Mouse (Mus musculus): ENCODE measurements at regions not wholly inside any gene's neighbourhood (a gene's known extent, or its start where the extent isn't known, plus 50 kb on each side); places are given as distances from the start of the nearest gene placed in this dataset.
A peak's percentile ranks its signal among the peaks of the same experiment; 100 is the strongest.

DNA sequence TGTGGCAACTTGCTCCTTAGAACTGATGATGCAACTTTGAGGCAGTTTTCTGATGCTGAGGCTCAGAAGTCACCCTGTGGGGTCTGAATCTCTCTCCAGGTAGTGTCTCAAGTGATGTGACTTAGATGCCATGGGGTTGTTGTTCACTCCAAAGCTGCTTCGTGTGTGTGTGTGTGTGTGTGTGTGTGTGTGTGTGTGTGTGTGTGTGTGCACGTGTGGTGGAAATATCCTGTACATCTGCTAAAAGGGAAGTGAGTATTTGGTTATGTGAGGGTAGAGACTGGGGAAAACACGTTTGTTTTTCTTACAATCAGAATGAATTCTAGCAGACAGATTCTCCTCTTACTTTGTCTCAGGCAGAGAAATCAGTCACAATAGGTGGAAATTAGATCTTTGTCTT, 276.5 kb downstream of the Insc start:
- no peak for ATAC-seq (ENCODE audit: low FRiP score)
- Histone ChIP-seq H3K4me3 (replicated peaks) (no peak overlapping the region), H3K27ac (no peak overlapping the region), H3K9ac (no peak overlapping the region), H3K4me2 (no peak overlapping the region), H3K9me3 (no peaks in the 10 kb centered on the region), H3K36me3 (replicated peaks) (no peaks in the 10 kb centered on the region), H3K4me1 (no peaks in the 10 kb centered on the region), H3K27me3 (no peaks in the 10 kb centered on the region)
- WGBS = 82% methylated on average over 3 of the region's 3 CpGs

GRCm38 (mm10) chr7:115025803-115026202, 282.3 kb downstream of the Insc start:
- Histone ChIP-seq H3K27ac (no peak overlapping the region), H3K4me3 (replicated peaks) (no peak overlapping the region), H3K4me1 (no peaks in the 10 kb centered on the region), H3K9ac (no peak overlapping the region), H3K4me2 (no peak overlapping the region), H3K27me3 (no peaks in the 10 kb centered on the region), H3K9me3 (no peaks in the 10 kb centered on the region), H3K36me3 (replicated peaks) (no peaks in the 10 kb centered on the region)
- 86% methylated on average over 2 of the region's 2 CpGs for WGBS
- ATAC-seq (ENCODE audit: low FRiP score) = no peak

DNA sequence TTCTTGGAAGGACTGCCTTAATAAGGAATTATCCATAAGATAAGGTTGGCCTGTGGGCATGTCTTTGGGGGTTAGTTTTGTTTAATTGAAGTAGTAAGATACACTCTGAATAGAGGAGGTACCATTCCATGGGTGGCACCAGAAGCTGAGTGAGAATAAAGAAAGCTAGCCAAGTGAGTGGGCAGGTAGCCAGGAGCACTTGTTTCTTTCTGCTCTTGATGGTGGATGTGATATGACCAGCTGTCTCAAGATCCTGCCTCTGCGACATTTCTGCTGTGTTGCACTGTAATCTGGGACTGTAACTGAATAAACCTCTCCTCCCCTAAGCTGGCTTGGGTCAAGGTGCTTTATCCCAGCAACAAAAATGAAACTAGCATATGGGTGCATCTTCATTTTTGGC, 284.2 kb downstream of the Insc start:
- H3K4me2 ChIP-seq = no peak overlapping the region
- H3K4me3 ChIP-seq (replicated peaks) = no peak overlapping the region
- no peaks in the 10 kb centered on the region for H3K36me3 ChIP-seq (replicated peaks)
- no peaks in the 10 kb centered on the region for H3K27me3 ChIP-seq
- ATAC-seq (ENCODE audit: low FRiP score) = no peak
- H3K9ac ChIP-seq = no peak overlapping the region
- no peak overlapping the region for H3K27ac ChIP-seq
- H3K4me1 ChIP-seq = no peaks in the 10 kb centered on the region
- no peaks in the 10 kb centered on the region for H3K9me3 ChIP-seq
- 84% methylated on average over 1 of the region's 1 CpGs for WGBS

DNA sequence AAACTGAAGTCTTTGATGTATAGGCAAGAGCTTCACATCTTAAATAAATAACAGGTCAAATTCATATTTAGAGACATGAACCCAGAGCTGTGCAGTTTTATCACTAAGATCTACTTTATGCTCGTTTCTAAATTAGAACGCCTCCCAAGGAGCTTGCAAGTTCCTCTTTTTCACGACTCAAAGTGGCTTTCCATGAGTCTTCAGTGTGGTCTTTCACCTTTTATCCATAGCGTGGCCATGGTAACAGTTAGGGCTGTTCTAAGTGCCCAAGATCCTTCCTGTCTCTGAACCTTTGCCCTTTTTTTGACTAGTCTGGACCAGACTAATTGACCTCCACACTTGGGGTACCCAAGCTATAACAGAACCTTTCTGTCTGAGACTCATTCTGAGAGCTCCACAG, 290.5 kb downstream of the Insc start:
- Histone ChIP-seq H3K27me3 (no peaks in the 10 kb centered on the region), H3K9ac (no peak overlapping the region), H3K4me1 (no peaks in the 10 kb centered on the region), H3K27ac (no peak overlapping the region), H3K9me3 (no peaks in the 10 kb centered on the region), H3K36me3 (replicated peaks) (no peaks in the 10 kb centered on the region), H3K4me2 (no peak overlapping the region), H3K4me3 (replicated peaks) (no peak overlapping the region)
- WGBS = 75% methylated on average over 4 of the region's 4 CpGs
- no peak for ATAC-seq (ENCODE audit: low FRiP score)

DNA sequence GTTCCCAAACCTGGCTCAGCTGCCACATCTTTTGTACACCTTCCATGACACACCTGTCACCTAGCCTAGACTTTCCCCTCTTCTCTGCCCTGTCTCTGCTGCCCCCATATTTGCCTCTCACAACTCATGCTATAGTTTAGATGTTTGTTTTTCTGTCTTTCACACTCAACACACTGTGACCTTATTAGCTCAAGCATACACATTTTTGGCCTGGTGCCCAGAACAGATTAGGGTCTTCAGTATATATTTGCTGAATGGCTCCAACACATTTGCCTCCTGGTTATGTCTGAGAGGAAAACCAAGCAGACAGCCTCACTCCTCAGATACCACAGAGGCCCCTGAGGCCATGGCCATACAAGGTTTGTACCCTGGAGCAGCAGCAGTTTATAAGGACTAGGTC, 312.0 kb downstream of the Insc start:
- Histone ChIP-seq H3K27me3 (peaks cover 9% of the 10 kb centered on the region), H3K36me3 (replicated peaks) (no peaks in the 10 kb centered on the region), H3K4me2 (no peak overlapping the region), H3K9ac (no peak overlapping the region), H3K9me3 (no peaks in the 10 kb centered on the region), H3K4me3 (replicated peaks) (no peak overlapping the region), H3K4me1 (peaks cover 16% of the 10 kb centered on the region), H3K27ac (no peak overlapping the region)
- ATAC-seq (ENCODE audit: low FRiP score) = no peak

DNA sequence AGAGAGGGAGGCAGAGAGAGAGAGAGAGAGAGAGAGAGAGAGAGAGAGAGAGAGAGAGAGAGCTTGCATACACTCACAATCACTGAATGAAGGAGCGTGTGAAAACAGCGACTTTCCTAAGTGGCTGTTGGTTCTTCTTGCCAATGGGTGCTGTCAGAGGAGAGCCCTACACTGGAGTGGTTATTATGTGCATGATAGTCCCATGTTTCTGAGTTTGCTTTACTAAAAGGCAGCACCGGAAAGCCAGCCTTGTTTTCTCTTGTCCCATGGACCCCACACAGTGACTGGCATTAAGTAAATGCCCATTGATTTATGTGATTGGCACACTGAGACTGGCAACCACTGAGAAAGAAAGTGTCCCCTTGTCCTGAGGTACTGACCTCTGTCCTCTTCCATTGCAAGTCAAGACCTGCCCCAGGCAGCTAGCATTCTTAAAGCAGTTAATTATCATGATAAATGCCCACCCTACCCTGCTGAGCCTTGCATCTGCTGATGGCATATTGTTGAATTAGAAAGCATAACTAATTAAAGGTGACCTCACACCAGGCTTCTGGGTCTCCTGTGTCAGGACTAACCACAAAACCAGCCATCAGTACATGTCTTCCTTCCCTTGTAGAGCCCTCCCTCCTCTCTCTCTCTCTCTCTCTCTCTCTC, 313.6 kb downstream of the Insc start:
- ATAC-seq (ENCODE audit: low FRiP score) = peak; percentile 55; the same call in 1 of the 2 replicates
- H3K36me3 ChIP-seq (replicated peaks) = no peaks in the 10 kb centered on the region
- H3K9ac ChIP-seq = no peak overlapping the region
- H3K27ac ChIP-seq = no peak overlapping the region
- peaks cover 10% of the 10 kb centered on the region for H3K27me3 ChIP-seq
- no peaks in the 10 kb centered on the region for H3K9me3 ChIP-seq
- H3K4me2 ChIP-seq = no peak overlapping the region
- no peak overlapping the region for H3K4me3 ChIP-seq (replicated peaks)
- peaks cover 16% of the 10 kb centered on the region for H3K4me1 ChIP-seq
- WGBS = 11% methylated on average over 3 of the region's 3 CpGs

GRCm38 (mm10) chr7:115057736-115058135, 314.2 kb downstream of the Insc start:
- H3K4me1 ChIP-seq = peaks cover 16% of the 10 kb centered on the region
- H3K4me3 ChIP-seq (replicated peaks) = no peak overlapping the region
- no peak overlapping the region for H3K4me2 ChIP-seq
- H3K27ac ChIP-seq = no peak overlapping the region
- H3K9me3 ChIP-seq = no peaks in the 10 kb centered on the region
- 30% methylated on average over 3 of the region's 3 CpGs for WGBS
- no peak for ATAC-seq (ENCODE audit: low FRiP score)
- H3K9ac ChIP-seq = no peak overlapping the region
- no peaks in the 10 kb centered on the region for H3K36me3 ChIP-seq (replicated peaks)
- H3K27me3 ChIP-seq = peaks cover 13% of the 10 kb centered on the region

GRCm38 (mm10) chr7:115060171-115060570, 316.7 kb downstream of the Insc start:
- Histone ChIP-seq H3K9ac (no peak overlapping the region), H3K27ac (no peak overlapping the region), H3K4me2 (no peak overlapping the region), H3K4me1 (peaks cover 16% of the 10 kb centered on the region), H3K36me3 (replicated peaks) (no peaks in the 10 kb centered on the region), H3K4me3 (replicated peaks) (no peak overlapping the region), H3K9me3 (no peaks in the 10 kb centered on the region), H3K27me3 (peaks cover 15% of the 10 kb centered on the region)
- 54% methylated on average over 5 of the region's 5 CpGs for WGBS
- no peak for ATAC-seq (ENCODE audit: low FRiP score)

GRCm38 (mm10) chr7:115062817-115063216, 319.3 kb downstream of the Insc start:
- WGBS = 75% methylated on average over 3 of the region's 3 CpGs
- no peaks in the 10 kb centered on the region for H3K36me3 ChIP-seq (replicated peaks)
- ATAC-seq (ENCODE audit: low FRiP score) = no peak

GRCm38 (mm10) chr7:115067641-115068040, 324.1 kb downstream of the Insc start:
- Histone ChIP-seq H3K9me3 (no peaks in the 10 kb centered on the region), H3K4me1 (no peaks in the 10 kb centered on the region), H3K27ac (no peak overlapping the region), H3K36me3 (replicated peaks) (no peaks in the 10 kb centered on the region), H3K27me3 (0 out of 2 replicates have a peak, but pooled peaks cover 3% of the 10 kb centered on the region), H3K9ac (no peak overlapping the region), H3K4me3 (replicated peaks) (no peak overlapping the region), H3K4me2 (no peak overlapping the region)
- 86% methylated on average over 2 of the region's 2 CpGs for WGBS
- ATAC-seq (ENCODE audit: low FRiP score) = no peak

More at GRCm38 (mm10) chr7:115062817-115063216, 319.3 kb downstream of the Insc start:
- no peak overlapping the region for H3K9ac ChIP-seq
- no peak overlapping the region for H3K4me3 ChIP-seq (replicated peaks)
- peaks cover under 1% of the 10 kb centered on the region for H3K4me1 ChIP-seq
- no peak overlapping the region for H3K4me2 ChIP-seq
- no peaks in the 10 kb centered on the region for H3K9me3 ChIP-seq
- no peak overlapping the region for H3K27ac ChIP-seq
- peaks cover 15% of the 10 kb centered on the region for H3K27me3 ChIP-seq

DNA sequence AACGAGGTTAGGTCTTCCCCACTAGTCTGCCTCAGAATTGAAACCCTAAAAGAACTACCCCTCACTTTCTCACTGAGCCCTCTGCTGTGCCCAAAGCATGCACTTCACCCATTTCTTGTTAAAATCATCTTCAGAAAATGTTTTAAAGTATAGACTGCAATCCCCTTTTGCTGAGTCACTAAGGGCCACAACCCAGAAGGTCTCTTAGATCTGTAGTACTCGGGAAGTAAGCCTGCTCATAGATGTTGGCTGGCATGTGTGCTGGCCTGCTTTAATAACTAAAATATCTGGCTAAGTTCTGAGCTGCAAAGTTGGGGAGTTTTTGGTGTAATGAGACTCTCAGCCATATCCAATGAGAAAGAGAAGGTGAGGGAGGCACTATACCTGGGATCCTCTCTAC, 329.9 kb downstream of the Insc start:
- H3K4me3 ChIP-seq (replicated peaks) = no peak overlapping the region
- no peak overlapping the region for H3K9ac ChIP-seq
- H3K27me3 ChIP-seq = no peaks in the 10 kb centered on the region
- no peak for ATAC-seq (ENCODE audit: low FRiP score)
- no peaks in the 10 kb centered on the region for H3K4me1 ChIP-seq
- H3K9me3 ChIP-seq = no peaks in the 10 kb centered on the region
- no peaks in the 10 kb centered on the region for H3K36me3 ChIP-seq (replicated peaks)
- no peak overlapping the region for H3K27ac ChIP-seq
- no peak overlapping the region for H3K4me2 ChIP-seq
- WGBS = 75% methylated on average over 2 of the region's 2 CpGs

GRCm38 (mm10) chr7:115076781-115077180, 333.3 kb downstream of the Insc start:
- H3K4me1 ChIP-seq = no peaks in the 10 kb centered on the region
- H3K36me3 ChIP-seq (replicated peaks) = no peaks in the 10 kb centered on the region
- no peak for ATAC-seq (ENCODE audit: low FRiP score)
- no peaks in the 10 kb centered on the region for H3K9me3 ChIP-seq
- no peak overlapping the region for H3K27ac ChIP-seq
- H3K9ac ChIP-seq = no peak overlapping the region
- H3K4me3 ChIP-seq (replicated peaks) = no peak overlapping the region
- H3K27me3 ChIP-seq = no peaks in the 10 kb centered on the region
- WGBS = 89% methylated on average over 4 of the region's 4 CpGs
- no peak overlapping the region for H3K4me2 ChIP-seq

DNA sequence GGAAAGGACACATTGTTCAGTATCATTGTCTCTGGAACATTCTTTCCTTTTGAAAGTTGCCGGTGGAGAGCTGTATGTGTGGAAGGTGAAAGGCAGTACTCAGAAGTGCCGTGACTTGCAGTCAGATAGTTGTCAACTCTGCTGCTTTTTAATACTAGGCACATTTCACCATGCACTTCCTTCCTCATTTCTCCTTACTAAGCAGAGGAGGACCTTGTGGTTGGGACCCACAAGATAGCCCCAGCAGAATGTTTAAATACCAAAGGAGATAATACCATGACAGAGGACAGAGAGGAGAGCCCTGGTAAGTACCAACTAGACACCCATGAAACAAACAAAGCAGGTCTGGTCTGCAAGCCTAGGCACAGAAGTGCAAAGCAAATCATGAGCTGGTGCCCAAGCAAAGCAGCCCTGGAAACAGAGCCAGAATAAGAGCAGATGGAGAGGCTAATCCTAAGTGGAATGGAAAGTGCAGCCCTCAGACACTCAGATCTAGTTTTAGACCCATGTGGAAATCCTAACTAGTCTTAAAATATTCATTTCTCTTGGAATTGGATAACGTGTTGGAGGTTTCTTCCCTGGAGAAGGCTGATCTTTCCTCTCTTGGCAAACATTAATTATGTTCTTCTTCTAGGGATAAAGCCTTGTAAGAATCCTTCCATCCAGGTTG, 341.4 kb downstream of the Insc start:
- H3K4me2 ChIP-seq = no peak overlapping the region
- H3K4me1 ChIP-seq = no peaks in the 10 kb centered on the region
- H3K27ac ChIP-seq = no peak overlapping the region
- ATAC-seq (ENCODE audit: low FRiP score) = no peak
- no peaks in the 10 kb centered on the region for H3K9me3 ChIP-seq
- no peaks in the 10 kb centered on the region for H3K27me3 ChIP-seq
- H3K4me3 ChIP-seq (replicated peaks) = no peak overlapping the region
- no peak overlapping the region for H3K9ac ChIP-seq
- no peaks in the 10 kb centered on the region for H3K36me3 ChIP-seq (replicated peaks)
- WGBS = 86% methylated on average over 3 of the region's 3 CpGs
